Mouse (Mus musculus) stomach, postnatal 0 days (tissue): ENCODE measurements around the gene Mtnr1b. TPM values are rescaled to one million over a fixed set of nuclear protein-coding genes. Genes with fewer than 3 reads are reported as not detected.

Experiments used
- ATAC-seq: fragments of 200-750 bp; cut with Nextera tagmentation; 2 replicates; pipeline ENCODE4 v1.8.0; 2017; ENCODE audit not compliant: low FRiP score, low TSS enrichment
- DNase-seq: peaks from one replicate; pipeline ENCODE4 v3.0.0-alpha.2; 2016; ENCODE audit warnings: low spot score
- H3K27ac ChIP-seq: fragments of 300-500 bp; sonication (generic); replicated peaks from 2 replicates; pipeline ENCODE4 v1.5.1; 2014; ENCODE audit warnings: mild to moderate bottlenecking, control low read depth
- H3K27me3 ChIP-seq: fragments of 300-500 bp; sonication (generic); 2 replicates; pipeline ENCODE4 v1.6.1; 2014; ENCODE audit warnings: low read length; ENCODE audit not compliant: control insufficient read depth, insufficient read depth
- H3K36me3 ChIP-seq: fragments of 300-500 bp; sonication (generic); 2 replicates; pipeline ENCODE4 v1.6.1; 2014; ENCODE audit warnings: low read length, mixed read lengths; ENCODE audit not compliant: control insufficient read depth, insufficient read depth
- H3K4me1 ChIP-seq: fragments of 300-500 bp; sonication (generic); replicated peaks from 2 replicates; pipeline ENCODE4 v1.6.1; 2014; ENCODE audit warnings: antibody characterized with exemption; ENCODE audit not compliant: control insufficient read depth, insufficient read depth
- H3K4me2 ChIP-seq: fragments of 300-500 bp; sonication (generic); replicated peaks from 2 replicates; pipeline ENCODE4 v1.6.1; 2014; ENCODE audit warnings: low read depth, mild to moderate bottlenecking, control low read depth, moderate library complexity
- H3K4me3 ChIP-seq: fragments of 300-500 bp; sonication (generic); 2 replicates; pipeline ENCODE4 v1.5.1; 2014; ENCODE audit warnings: low read depth, low read length, control low read depth
- H3K9ac ChIP-seq: fragments of 300-500 bp; sonication (generic); 2 replicates; pipeline ENCODE4 v1.6.1; 2014; ENCODE audit warnings: mild to moderate bottlenecking, low read length, control low read depth, mixed read lengths
- H3K9me3 ChIP-seq: fragments of 300-500 bp; sonication (generic); 2 replicates; pipeline ENCODE4 v1.6.1; 2016; ENCODE audit warnings: low read length; ENCODE audit not compliant: control insufficient read depth
- CTCF ChIP-seq: IDR thresholded peaks from 2 replicates; pipeline ENCODE4 v1.5.1; 2016; ENCODE audit warnings: antibody characterized with exemption, low read depth, mild to moderate bottlenecking, moderate library complexity
- EP300 ChIP-seq: optimal IDR thresholded peaks from 2 replicates; pipeline ENCODE3; 2016; ENCODE audit warnings: antibody characterized with exemption
- WGBS: fragments of 180-500 bp; shearing (Covaris S2); extraction: QIAGEN DNeasy Blood & Tissue Kit; methylation state at CpG from one replicate; pipeline ENCODE4 v1.1.7; 2014; 5-methylcytosine and 5-hydroxymethylcytosine counted together
- polyA plus RNA-seq: library from polyadenylated mRNA; unstranded; fragments of >200 nt; fragmentation: Nextera tagmentation; extraction: Ambion mirVana; gene quantifications from 2 replicates; pipeline ENCODE4 v1.2.1, GENCODE M21; 2015

The Mtnr1b gene
- polyA plus RNA-seq, 1 experiment from 2014 or later, result not detected

DNA sequence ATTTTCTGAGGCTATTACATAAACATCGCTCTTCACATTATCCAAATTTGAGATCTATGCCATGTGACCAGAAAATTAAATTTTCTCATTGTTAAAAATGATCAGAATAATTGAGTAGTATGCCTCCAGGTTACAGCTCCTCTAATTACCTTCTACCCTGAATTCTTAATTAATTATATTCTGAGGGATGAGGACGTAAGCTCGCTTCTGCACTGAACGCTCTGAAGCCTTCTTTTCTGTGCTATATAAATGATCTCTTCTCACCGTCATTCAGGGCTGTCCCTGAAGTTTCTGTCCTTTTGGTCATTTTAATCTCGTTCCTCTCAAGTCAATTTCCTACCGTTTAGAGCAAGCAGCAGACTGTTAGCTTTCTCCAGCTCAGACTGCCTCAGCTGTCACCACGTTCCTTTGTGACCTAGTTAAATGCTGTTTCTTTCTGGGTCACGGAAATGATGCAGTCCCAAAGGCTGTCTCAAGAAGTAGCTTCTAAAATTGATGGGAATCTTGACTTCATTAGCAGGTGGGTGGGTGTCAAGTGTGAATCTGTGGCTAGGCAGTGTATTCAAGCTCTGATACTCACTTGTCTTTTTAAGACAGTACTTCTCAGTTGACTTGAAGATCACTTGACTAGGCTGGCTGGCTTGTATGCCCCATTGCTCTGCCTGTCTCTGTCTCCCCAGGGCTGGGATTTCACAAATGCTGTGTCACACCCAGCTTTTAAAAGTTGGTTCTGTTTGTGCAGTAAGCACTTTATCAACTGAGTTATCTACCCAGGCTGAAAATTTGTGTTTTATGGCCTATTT lies 29.8 kb upstream of the Mtnr1b start:
- TF ChIP-seq CTCF (no peak), EP300 (no peak)
- no peaks in the 10 kb centered on the region for H3K9me3 ChIP-seq
- no peak overlapping the region for H3K4me3 ChIP-seq
- DNase-seq (no peak), ATAC-seq (no peak)
- no peaks in the 10 kb centered on the region for H3K4me1 ChIP-seq
- H3K4me2 ChIP-seq, result no peak overlapping the region
- WGBS, result 70% methylated on average over 9 of the region's 9 CpGs
- no peaks in the 10 kb centered on the region for H3K36me3 ChIP-seq
- no peak overlapping the region for H3K9ac ChIP-seq
- no peak overlapping the region for H3K27ac ChIP-seq
- H3K27me3 ChIP-seq, result no peaks in the 10 kb centered on the region

DNA sequence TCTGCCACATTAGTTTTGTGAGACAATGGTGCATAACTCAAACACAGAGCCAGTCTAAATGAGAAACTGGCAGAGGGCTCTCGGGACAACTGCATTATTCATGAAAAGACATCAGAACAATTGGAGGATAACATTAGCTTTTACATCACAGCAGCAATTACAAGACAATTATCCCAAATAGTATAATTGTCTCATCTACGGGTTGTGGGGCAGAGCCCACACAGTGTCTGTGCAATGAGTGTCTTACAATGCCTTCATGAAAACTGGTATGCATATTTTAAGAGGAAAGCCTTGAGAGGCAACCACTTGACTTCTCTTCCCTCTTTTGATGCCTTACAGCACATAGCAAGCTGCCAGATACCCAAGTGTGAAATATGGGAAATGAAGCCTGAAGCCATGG lies 23.8 kb upstream of the Mtnr1b start:
- TF ChIP-seq EP300, result no peak
- no peak for TF ChIP-seq CTCF
- Histone ChIP-seq H3K9ac (no peak overlapping the region), H3K4me3 (no peak overlapping the region), H3K4me1 (no peaks in the 10 kb centered on the region), H3K27me3 (no peaks in the 10 kb centered on the region), H3K27ac (no peak overlapping the region), H3K4me2 (no peak overlapping the region), H3K9me3 (no peaks in the 10 kb centered on the region), H3K36me3 (no peaks in the 10 kb centered on the region)
- WGBS, result 79% methylated on average over 2 of the region's 2 CpGs
- DNase-seq (no peak), ATAC-seq (no peak)

DNA sequence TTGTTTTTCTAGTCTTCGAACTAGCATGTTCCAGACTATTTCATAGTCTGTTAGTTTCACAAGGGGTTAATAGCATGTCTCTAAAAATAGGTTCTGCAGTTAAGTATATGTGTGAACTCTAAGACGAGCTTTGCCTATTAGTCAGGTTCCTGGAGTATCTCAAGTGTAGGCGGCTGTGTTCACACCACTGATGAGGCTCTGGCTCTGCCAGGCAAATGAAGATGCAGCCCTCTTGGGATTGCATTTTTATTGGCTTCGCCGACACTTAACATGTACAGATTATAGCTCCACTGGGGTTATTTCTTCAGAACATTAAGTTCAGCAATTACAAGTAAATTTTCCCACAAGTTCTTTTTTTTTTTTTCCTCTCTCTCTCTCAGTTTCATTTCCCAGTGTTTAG lies 12.4 kb upstream of the Mtnr1b start:
- H3K27me3 ChIP-seq, result no peaks in the 10 kb centered on the region
- no peaks in the 10 kb centered on the region for H3K36me3 ChIP-seq
- DNase-seq (no peak), ATAC-seq (no peak)
- no peak for TF ChIP-seq EP300
- TF ChIP-seq CTCF, result no peak
- no peak overlapping the region for H3K4me3 ChIP-seq
- H3K9ac ChIP-seq, result no peak overlapping the region
- 70% methylated on average over 5 of the region's 5 CpGs for WGBS
- H3K9me3 ChIP-seq, result no peaks in the 10 kb centered on the region
- no peak overlapping the region for H3K4me2 ChIP-seq
- no peak overlapping the region for H3K27ac ChIP-seq
- H3K4me1 ChIP-seq, result no peaks in the 10 kb centered on the region

DNA sequence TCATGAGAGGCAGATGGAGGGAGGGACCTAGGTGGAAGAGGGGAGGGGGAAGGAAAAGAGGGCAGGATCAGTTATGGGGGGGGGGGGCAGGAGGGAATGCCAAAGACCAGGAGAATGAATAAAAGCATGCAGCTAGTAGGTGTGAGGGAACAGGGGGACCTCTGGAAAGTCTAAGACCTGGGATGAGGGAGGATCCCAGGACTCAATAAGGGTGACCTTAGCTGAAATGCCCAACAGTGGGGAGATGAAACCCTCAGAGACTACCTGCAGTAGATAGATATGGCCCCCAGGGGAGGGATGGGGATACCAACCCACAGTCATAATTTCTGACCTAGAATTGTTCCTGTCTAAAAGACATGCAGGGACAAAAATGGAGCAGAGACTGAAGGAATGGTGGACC lies 6.4 kb upstream of the Mtnr1b start:
- no peaks in the 10 kb centered on the region for H3K27me3 ChIP-seq
- H3K36me3 ChIP-seq, result no peaks in the 10 kb centered on the region
- no peak overlapping the region for H3K4me2 ChIP-seq
- DNase-seq (no peak), ATAC-seq (no peak)
- TF ChIP-seq EP300, result no peak
- no peak overlapping the region for H3K9ac ChIP-seq
- no peaks in the 10 kb centered on the region for H3K9me3 ChIP-seq
- H3K27ac ChIP-seq, result no peak overlapping the region
- H3K4me1 ChIP-seq, result no peaks in the 10 kb centered on the region
- no peak overlapping the region for H3K4me3 ChIP-seq

DNA sequence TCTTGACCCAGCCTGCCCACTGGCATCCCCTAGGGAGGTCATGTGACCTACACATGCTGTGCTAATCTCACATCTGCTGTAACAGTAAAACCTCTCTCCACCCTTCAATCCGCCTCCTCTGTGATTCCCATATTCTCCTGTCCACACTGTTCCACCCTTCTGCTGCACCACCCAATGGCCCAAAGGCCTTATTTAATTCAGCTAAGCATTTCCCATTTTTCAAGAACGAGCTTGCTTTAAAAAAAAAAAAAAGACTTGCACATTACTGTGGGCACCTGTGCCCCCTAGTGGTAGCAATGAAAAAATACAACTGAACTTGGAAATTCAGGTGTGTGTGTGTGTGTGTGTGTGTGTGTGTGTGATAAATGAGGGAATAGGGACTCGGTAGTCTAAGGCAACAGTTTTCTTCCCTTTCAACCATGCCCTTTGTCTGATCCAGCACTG lies 5.8 kb upstream of the Mtnr1b start:
- no peaks in the 10 kb centered on the region for H3K36me3 ChIP-seq
- no peak overlapping the region for H3K27ac ChIP-seq
- no peaks in the 10 kb centered on the region for H3K27me3 ChIP-seq
- no peaks in the 10 kb centered on the region for H3K9me3 ChIP-seq
- WGBS, result 30% methylated on average over 3 of the region's 3 CpGs
- DNase-seq (peak; percentile 29), ATAC-seq (0 out of 2 replicates have a peak, but pooled peaks have one; percentile 53)
- TF ChIP-seq CTCF (peak; percentile 82), EP300 (no peak)
- H3K4me3 ChIP-seq, result no peak overlapping the region
- H3K4me1 ChIP-seq, result no peaks in the 10 kb centered on the region
- H3K9ac ChIP-seq, result no peak overlapping the region
- H3K4me2 ChIP-seq, result no peak overlapping the region

DNA sequence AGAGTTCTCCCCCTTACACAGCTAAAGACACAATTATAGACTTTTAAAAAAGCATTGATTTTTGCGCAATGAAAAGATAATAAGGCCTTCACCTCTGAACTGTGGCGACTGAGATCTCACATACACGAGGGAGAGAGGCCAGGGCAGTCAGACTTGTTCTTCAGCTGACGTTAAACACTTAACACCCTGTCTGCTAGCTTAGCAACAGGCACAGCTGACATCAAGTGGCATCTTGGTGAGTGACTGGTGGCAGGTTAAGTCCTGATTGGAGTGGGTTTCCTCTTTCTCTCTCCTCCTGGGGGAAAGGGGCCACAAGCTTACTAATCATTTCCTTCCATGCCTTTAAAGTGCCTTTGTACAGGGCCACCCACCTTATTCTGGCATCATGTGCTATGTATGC lies 4.3 kb downstream of the Mtnr1b start:
- DNase-seq (no peak), ATAC-seq (no peak)
- Histone ChIP-seq H3K9me3 (no peaks in the 10 kb centered on the region), H3K4me1 (no peaks in the 10 kb centered on the region), H3K27ac (no peak overlapping the region), H3K4me3 (no peak overlapping the region), H3K9ac (no peak overlapping the region), H3K4me2 (no peak overlapping the region), H3K36me3 (no peaks in the 10 kb centered on the region), H3K27me3 (no peaks in the 10 kb centered on the region)
- 43% methylated on average over 4 of the region's 4 CpGs for WGBS
- TF ChIP-seq EP300 (no peak), CTCF (no peak)
